Mouse (Mus musculus): ENCODE measurements around the gene Kbtbd7.
"Not testable (repeated sequence)": the region's sequence is repeated elsewhere in the genome, so short reads cannot be mapped to it uniquely, and the experiment has no call there.

The Kbtbd7 gene

GRCm38 (mm10) chr14:79451681-79452590 is 25.6 kb downstream of the Kbtbd7 start, which contains the start of gene Kbtbd6:
Kbtbd6 (plus strand) TSS chr14:79451835.
- DNase-seq, result peak; percentile 48 to 66

GRCm38 (mm10) chr14:79452591-79452934 is 26.3 kb downstream of the Kbtbd7 start:
- not testable (repeated sequence) for DNase-seq

GRCm38 (mm10) chr14:79460401-79460800 is 34.1 kb downstream of the Kbtbd7 start:
- DNase-seq, result no peak

- no peak for DNase-seq
Observed at GRCm38 (mm10) chr14:79460988-79461387, 34.7 kb downstream of the Kbtbd7 start.

- DNase-seq, result no peak
Observed at GRCm38 (mm10) chr14:79465623-79466022, 39.3 kb downstream of the Kbtbd7 start.

- DNase-seq, result peak in 1 of 2 experiments; percentile 63
Observed at GRCm38 (mm10) chr14:79467621-79468020, 41.3 kb downstream of the Kbtbd7 start.

- DNase-seq, result no peak
Observed at GRCm38 (mm10) chr14:79473384-79473783, 47.1 kb downstream of the Kbtbd7 start.
